Mouse (Mus musculus) urinary bladder, postnatal 25 days (tissue): Measurements from ENCODE around the gene Man1c1.
A peak's percentile ranks its signal among the peaks of the same experiment; 100 is the strongest.

Source experiments
- DNase-seq: peaks from one replicate; pipeline ENCODE4 v3.0.0; 2022; ENCODE audit warnings: low spot score

The Man1c1 gene

DNA sequence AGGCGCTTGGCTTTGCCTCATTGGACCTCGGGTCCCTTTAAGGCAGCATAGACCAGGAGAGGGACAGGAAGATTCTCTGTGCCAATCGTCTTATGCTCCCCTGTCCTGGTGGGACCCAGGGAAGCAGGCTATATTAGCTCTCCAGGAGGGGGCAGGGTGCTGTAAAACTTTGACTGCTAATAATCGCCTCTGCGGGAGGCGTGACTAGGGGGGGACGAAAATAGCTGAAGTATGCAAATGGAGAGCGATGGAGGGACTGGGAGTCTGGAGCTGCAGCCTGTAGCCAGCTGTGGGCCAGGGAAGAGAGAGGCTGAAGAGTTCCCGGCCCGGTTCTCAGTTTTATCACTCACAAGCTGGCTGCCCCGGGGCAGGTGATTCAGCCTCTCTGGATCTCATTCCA lies 124.9 kb downstream of the Man1c1 start:
- no peak for DNase-seq

DNA sequence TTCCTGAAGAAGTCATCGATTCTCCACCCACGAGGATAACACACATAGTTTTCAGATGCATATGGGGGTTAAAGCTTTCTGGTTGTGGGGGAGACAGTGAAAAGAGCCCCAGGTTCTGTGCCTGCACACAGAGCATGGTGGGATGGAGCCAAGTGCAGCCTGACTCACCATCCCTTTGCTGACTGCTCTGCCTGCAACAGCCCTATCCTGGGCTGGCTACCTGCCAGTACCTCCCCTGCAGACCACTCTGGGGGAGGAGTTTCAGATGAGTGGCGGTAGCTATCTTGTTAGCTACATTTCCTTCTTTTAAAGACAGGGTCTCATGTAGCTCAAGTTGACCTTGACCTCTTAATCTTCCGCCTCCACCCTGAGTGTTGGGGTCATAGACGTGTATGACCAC lies 125.7 kb downstream of the Man1c1 start:
- no peak for DNase-seq

DNA sequence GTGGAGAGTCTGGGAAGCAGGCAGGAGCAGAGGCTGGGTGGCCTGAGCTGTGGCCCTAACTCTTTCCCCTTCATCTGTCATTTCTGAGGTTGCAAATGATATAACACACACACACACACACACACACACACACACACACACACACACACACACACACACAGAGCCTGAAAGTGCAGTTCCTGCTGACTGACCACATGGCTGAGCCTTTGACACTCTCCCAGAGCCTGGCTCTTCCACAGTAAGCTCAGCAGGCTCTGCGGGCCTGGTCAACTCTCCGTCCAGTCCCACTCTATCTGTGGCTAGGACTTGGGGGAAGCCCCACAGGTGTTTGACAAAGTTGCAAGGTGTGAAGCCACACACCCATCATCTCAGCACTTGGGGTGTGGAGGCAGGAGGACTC lies 126.8 kb downstream of the Man1c1 start:
- no peak for DNase-seq

DNA sequence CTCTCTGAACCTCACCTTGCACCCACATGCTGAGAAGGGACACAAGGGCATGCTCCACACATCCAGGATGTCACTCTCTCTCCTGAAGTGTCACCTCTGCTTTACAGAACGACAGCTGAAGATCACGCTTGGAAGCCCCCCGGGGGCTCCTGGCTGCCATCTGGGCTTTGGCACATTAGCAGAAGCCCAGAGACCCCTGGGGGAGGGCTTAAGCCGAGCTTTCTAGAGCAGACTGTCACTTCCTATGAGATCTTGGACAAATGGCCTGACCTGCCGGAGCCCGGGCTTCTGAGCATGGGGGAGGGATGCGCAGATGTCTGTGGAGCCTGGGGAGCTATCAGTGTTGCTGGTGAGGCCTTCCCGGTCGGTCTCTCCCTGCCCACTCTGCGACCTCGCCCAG lies 128.6 kb downstream of the Man1c1 start:
- DNase-seq, result no peak

DNA sequence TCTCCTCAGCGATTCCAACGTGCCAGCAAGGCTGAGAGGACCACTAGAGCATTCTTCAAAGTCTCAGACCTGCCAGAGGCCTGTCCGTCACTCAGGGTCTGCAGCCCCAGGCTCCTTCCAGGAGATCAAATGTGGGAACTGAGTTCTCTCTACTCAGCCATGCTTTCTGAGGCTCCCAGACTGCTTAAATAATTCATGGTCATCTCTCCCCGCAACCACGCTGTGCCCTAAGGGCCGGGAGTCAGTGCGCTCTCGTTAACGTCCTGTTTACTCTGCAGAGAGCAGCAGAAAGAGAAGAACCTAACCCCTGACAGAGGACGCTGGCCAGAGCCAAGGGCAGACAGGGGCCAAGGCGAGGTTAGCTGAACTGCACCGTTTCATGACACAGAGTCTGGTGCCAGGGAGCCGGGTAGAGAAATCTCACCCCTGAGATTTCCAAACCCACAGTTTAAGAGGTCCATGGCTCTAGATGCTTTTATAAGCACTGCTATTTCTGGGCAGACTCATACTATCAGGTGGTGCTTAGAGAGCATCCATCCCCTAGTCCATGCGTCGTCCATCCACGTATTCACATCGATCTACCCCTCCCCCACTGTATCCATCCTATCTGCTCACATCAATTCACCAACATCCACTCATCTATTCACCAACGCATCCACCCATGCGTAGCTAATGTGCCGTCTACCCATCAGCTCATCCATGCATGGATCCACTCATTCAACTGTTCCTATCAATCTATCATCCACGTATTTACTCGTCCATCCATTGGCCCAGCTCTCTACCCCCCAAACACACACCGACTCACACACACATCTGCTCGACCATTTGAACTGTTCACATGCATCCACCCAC lies 131.4 kb downstream of the Man1c1 start:
- DNase-seq, result no peak

DNA sequence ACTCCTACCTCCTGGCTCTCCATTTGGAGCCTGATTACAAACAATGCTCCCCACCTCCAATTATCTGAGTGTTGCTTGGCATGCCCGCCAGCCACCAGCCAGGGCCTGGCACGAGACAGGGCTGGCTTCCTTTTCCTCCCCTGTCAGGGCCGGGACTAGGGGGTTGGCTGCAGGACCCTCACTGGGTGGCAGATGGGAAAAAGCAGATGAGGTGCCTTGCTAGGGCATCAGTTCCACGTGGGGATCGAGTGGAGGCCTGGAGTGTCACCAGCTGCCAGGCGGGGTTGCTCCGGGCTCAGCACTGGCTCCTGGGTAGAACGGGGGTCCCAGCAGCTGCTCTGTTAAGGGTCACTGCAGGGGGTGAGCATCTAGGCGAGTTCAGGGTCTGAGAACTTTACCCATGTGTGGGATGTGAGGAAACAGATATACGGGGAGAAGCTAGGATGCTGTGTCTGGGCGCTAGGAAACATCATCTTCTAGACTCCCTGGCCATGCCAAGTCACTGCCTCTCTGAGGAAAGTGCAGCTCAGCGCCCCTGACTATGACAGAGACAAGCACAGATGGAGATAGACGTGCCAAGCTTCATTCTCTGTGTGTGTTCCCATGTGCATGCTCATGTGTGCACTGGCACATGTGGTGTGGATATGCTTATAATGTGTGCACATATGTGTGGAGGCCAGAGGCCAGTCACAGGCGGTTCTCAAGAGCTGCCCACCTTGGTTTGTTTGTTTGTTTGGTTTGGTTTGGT lies 133.2 kb downstream of the Man1c1 start:
- no peak for DNase-seq

DNA sequence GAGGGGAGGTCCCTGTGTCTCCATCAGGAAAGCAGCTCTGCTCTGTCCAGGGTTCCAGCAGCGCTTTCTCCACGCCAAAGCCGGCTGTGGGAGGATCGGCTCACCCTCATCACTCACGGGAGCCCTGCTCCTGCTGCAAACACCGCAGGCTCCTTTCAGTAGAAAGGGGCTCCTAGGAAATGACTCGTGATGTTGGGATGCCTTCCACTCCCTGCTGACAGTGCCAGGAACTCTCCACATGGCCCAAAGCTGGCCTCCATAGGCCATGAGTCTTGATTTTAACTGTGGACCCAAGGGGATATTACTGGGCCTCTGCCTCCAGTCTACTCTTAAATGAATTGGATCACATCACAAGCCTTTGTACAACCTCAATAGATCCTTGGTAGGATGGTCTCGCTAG lies 134.3 kb downstream of the Man1c1 start:
- DNase-seq, result no peak

DNA sequence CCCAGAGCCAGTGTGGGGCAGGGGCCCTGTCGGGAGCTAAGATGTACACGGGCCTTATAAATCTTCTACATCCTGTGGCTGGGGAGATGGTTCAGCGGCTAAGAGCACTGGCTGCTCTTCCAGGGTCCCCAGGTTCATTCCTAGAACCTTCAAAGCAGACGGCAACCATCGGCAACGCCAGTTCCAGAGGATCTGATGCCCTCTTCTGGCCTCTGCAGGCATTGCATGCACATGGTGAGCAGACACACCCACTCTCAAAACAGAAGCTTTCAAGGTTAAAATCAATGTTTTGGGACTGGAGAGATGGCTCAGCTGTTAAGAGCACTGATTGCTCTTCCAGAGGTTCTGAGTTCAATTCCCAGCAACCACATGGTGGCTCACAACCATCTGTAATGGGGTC lies 134.9 kb downstream of the Man1c1 start:
- no peak for DNase-seq

DNA sequence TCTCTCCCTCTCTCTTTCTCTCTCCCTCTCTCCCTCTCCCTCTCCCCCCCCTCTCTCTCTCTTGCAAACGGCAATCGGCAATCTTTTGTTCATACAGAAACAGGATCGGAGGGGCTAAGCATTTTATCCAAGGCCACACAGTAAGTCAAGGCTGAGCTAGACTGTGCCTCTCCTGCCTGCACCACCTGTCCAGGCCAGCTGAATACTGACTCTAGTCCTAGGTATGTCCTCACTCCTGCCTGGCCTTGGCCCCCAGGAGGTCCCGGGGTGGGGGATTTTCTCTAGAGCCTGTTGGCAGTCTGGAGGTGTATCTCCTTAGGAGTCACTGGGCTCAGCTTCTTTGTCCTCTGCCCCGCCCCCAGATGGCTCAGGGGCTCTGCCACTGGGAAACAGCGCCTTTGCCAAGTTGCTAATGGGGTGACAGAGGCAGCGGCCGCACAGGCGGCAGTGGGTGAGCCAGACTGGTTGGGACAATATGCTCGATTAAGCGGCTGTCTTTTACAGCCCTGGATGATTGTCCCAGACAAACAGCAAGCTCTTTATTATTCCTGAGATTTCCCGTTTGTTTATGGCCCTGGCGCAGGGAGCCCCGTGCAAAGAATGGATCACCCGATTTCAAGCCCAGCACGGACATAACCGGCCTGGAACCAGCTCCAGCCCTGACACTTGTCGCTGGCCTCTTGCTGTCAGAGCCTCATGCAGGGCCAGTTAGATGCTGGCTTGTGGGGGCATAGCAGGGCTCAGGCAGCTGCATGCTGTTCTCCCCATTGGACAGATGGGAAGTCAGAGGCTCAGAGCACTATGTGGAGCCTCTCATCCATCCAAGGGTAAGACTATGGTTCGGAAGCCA lies 136.5 kb downstream of the Man1c1 start:
- no peak for DNase-seq

DNA sequence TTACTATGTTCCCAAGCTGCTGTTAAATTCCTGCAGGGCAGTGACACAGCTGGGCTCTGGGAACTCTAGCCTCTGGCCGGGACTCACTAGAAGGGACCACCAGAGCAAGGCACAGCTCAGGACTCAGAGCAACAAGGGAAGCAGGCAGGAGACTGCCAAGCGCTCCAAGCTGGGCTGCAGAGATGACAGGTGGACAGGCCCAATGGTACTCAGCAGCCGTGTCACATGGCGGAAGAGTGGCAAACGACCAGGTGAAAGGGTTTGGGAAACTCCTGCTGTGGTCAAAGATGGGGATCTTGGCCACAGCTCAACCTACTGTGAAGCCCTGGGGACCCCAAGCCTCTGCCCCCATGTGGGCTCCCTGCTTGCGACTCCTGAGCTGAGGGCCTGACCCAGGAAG lies 140.0 kb downstream of the Man1c1 start:
- no peak for DNase-seq

DNA sequence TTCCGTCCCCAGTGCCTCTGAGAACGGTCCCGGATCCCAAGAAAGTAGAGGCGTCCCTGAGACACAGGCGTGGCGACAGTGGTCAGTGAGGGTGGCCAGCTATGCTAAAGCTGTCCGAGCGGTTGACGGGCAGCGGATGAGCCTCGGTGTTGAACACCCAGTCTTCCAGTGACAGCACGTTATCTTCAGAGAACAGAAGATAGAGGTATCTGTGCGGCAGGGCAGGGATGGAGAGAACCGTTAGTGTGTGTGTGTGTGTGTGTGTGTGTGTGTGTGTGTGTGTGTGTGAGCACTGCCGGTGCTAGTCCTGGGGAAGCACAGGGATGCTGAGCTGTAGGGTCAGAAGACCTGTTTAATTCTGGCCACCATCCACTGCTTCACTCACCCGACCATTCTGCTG lies 140.5 kb downstream of the Man1c1 start:
- DNase-seq, result no peak

DNA sequence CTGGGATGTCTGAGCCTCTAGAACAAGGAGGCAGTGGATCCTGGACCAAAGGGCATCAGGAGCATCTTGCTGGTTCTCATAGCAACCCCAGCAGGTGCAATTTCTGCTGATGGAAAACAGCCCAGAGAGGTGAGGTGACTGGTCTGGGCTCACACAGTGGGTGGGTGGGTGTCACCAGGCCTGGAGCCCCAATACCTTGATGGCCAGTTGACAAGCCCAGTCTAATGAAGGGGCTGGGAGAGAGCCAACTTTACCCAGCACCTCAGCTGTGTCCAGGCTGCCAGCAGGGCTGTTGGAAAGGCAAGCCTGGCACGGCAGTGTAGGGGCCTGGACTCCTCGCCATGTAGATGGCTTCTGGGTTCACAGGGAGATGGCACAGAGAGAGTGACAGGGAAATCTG lies 142.1 kb downstream of the Man1c1 start:
- no peak for DNase-seq

DNA sequence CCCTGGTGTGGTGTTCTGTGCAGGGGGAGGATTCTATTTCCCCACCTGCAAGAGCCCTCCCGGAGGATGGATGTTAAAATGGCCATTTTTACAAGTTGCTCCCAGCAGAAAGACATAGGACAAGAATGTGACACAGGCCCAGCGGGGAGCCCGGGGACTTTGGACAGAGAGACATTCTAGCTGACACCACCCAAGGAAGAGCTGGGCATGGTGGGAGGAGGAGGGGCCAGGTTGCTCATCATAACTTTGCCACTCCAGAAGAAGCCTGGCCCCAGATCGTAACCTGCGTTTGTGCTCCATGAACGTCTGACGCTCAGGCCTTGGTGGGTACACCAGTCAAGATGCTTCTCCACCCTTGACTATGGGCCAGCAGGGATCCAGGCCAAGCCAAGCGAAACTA lies 143.4 kb downstream of the Man1c1 start:
- DNase-seq, result no peak

DNA sequence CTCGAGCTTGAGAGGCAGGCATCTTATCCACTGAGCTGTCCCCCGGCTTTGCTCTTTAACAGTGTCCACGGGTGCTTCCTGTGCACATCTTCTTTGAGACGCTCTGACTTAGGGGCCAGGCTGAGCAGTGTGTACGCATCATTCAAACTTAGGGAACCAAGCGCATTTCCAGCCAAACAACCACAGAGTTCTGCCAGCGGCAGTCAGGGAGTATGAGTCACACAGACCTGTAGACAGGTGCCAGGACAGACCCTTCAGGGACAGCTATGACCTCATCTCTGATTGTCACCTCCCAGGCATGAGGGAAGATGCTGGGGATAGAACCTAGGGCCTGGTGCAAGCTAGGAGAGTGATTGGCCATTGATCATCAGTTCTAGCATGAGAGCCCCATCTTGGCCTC lies 144.9 kb downstream of the Man1c1 start:
- no peak for DNase-seq

DNA sequence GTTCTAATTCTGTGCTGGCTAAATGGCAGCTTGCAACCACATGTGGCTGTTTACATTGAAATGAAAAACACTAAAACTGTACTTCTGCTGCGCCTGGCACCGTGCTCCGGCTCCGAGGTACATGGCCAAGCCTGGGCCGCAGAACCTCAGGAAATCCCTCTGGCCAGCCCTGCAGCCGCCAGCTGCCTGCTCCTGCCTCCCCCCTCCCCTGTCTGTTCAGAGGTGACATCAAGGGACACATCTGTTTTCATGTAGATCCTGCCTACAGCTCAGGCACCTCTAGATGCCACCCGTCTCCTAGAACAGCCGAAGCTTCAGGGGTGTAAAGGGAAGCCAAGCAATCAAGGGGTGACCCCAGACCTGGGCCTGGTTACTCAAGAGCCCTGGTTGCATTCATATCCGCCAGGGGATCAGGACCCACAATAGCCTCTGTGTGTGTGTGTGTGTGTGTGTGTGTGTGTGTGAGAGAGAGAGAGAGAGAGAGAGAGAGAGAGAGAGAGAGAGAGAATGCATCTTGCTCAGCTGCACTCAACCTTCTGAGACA lies 145.4 kb downstream of the Man1c1 start:
- DNase-seq, result no peak

DNA sequence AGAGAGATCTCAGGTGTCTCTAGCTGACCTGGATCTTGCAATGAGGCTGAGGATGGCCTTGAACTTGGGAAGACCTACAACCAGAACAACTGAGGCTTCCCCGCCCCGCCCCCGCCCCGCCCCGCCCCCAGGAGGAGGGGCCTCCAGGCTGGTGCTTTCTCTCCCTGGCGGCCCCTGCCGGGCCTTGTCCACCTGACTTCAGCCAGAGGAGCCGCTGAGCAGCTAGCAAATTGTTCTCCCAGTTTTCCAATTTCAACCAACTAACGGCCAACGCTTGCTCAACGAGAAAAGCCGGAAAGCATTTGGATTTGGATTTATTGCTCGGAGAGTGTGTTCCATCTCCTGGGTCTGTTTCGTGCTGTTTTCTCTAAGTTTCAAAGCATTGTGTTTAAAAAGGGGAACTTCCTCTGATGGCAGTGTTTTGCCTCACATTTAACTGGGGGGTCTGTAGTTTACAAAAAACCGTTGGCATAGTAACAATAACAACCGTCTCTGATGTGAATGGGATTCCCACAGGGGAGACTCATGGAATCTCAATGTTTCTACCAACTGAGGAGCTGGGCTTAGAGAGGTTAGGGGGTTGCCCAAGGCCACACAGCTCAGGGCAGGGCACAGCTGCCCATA lies 146.4 kb downstream of the Man1c1 start:
- no peak for DNase-seq

DNA sequence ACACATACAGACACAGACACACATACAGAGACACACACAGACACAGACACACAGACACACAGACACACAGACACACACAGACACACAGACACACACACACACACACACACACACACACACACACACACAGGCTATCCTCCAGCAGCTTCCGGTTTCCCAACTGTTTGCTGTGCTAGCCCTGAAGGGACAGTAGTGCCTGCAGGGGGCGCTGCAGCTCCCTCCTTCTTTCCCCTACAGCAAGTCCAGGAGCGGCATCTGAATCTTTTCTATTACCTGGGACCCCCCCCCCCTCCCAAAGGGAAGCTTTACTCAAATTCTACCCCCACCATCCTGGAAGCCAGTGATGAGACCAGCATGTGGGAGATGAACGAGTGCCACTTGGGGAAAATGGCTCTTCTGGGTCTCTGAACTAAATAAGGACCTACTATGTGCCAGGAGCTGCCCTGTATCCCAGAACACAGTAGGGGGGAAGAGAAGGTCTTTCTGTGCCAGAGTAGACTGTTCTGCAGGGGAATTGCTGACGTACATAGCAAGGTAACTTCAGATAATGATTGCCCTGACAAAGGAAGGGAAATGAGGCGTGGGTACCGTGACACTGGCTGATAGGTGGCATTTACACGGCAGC lies 148.0 kb downstream of the Man1c1 start:
- DNase-seq, result no peak

DNA sequence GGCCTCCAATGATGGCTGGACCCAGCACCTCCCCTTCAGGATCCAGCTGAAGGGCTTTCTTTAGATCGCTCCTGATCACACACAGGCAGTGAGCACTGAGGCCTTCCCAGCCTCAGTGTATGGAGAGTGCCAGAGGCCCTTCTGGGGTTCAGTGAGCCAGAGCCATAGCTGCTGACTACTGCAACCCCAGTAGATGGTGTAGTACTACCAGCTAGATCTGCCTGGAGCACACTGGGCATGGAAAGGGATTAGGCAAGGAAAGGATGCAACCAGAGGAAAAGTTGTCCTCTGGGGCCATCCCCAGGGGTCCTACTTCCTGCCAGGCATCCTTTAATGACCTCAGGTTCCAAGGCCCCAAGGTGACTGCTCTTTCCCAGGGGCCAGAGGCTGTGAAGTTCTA lies 150.5 kb downstream of the Man1c1 start:
- DNase-seq, result no peak

DNA sequence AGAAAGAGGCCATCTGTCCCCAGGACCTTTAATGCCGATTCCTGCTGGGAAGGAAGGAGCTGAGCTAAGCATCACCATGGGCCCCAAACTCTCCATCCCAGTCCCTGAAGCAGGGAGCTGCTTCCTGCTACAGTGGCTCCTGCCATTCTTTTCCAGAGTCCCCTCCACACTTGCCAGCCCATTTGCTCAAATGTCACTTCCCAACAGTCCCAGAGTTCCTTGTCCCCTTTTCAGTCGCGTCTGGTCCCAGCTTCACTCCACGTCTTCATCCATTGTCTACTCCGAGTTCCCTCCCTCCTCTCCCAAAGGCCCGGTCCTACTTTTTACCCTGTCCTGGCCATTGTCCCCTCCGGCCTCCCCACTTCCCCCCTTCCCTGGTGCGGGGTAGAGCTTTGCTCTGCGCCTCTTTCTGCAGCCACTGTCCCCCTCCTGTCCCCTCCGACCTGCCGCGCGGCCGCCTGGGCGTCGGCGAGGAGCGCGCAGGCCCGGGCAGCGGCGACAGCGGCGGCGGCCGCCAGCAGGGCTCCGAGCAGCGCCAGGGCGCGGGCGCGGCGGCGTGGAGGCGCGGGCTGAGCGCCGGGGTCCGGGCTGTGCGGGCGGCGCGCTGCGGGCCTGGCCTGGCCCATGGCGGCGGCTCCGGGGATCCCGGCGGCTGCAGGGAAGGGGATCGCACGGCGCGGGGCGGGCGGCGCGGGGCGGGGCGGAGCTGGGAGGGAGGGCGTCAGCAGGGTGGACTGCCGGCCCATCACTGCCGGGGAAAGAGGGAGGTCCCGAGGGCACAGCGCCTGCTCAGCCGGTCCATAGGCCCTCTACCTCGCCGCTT lies 152.4 kb downstream of the Man1c1 start, which contains the start of gene Selenon:
Gene Selenon, minus strand, starts transcription at position 673 of the 823 bp plus-strand sequence.
- DNase-seq, result peak; percentile 62

DNA sequence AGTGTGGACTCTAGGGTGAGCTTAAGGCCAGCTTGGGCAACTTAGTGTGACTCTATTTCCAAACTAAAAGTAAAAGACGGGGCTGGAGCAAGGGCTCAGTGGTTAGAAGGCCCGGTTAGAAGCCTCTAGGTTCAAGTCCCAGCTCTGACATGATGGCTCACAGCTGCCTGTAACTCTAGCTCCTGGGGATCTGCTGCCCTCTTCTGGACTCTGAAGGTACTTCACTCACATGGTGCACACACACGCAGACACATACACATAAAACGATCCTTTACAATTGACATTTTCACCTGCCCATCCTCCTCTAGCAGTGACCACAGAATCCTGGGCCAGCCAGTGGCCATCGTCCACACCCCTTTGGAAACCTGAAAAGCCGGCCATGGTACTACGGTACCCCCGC lies 154.2 kb downstream of the Man1c1 start:
- DNase-seq, result no peak
